Mouse (Mus musculus): ENCODE measurements at regions not wholly inside any gene's neighbourhood (a gene's known extent, or its start where the extent isn't known, plus 50 kb on each side); places are given as distances from the start of the nearest gene placed in this dataset.

DNA sequence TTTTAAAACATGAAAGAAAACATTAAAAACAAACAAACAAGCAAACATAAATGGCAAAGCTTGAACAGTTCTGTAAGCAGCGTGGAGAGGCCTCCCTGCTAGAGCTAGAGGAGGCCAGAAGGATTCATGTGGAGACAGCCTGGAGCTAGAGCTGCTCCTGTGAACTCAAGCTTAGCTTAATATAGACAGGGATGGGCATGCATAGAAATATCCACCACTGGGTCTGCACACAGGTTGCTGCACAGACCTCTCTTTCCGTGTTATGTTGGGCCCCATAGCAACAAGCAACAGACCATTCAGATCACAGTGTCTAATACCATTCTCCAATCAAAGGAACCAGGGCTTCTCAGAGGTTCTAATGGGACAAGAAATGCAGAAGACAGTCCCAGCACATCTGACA lies 122.9 kb upstream of the Magi3 start:
- DNase-seq (ENCODE audit: low spot score) = no peak

DNA sequence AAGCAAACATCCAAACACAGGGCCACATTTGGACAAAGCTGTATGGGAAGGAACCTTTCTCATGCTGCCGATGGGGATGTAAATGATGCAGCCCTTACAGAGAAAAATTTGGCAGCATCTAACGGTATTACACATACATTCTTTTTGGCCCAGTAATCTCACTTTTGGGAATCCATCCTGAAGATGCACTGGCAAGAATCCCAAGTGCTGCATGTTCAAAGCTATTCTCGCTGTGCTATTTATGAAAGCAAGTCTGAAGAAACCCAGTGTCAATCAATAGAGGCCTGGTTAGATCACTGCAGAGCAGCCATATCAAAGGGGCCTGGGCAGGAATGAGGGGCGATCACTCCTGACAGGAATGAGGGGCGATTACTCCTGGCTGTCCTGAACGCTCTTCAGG lies 122.0 kb upstream of the Magi3 start:
- no peak for DNase-seq (ENCODE audit: low spot score)

DNA sequence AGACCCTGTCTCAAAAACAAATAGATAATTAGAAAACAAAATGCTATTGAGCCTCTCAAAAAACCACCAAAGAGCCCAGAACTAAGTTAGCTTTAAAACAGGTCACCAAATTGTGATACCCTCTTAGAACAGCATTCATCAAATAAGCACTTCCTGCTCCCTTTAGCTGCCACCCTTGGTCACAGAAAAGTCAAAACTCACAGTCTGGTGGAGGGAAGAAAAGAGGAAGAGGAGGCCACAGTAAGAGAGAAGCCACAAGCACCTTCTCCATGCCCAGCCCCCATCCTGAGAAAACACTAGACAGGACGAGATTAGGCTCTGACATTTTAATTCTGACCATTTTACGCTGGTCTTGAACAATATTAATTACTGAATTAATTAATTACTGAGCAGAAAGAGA lies 120.2 kb upstream of the Magi3 start:
- DNase-seq (ENCODE audit: low spot score) = no peak

GRCm38 (mm10) chr3:104336867-104337266 lies 116.7 kb upstream of the Magi3 start:
- no peak for DNase-seq (ENCODE audit: low spot score)

- DNase-seq (ENCODE audit: low spot score) = no peak
Measured at GRCm38 (mm10) chr3:104336308-104336707, 116.1 kb upstream of the Magi3 start.

- DNase-seq (ENCODE audit: low spot score) = no peak
Measured at GRCm38 (mm10) chr3:104334760-104335159, 114.6 kb upstream of the Magi3 start.

- no peak for DNase-seq (ENCODE audit: low spot score)
Measured at GRCm38 (mm10) chr3:104333345-104333744, 113.2 kb upstream of the Magi3 start.

GRCm38 (mm10) chr3:104330646-104331045 lies 110.5 kb upstream of the Magi3 start:
- DNase-seq (ENCODE audit: low spot score) = no peak

- DNase-seq (ENCODE audit: low spot score) = no peak
Measured at GRCm38 (mm10) chr3:104327829-104328228, 107.7 kb upstream of the Magi3 start.

- no peak for DNase-seq (ENCODE audit: low spot score)
Measured at GRCm38 (mm10) chr3:104327034-104327729, 107.0 kb upstream of the Magi3 start.

GRCm38 (mm10) chr3:104322591-104322990 lies 102.4 kb upstream of the Magi3 start:
- no peak for DNase-seq (ENCODE audit: low spot score)

DNA sequence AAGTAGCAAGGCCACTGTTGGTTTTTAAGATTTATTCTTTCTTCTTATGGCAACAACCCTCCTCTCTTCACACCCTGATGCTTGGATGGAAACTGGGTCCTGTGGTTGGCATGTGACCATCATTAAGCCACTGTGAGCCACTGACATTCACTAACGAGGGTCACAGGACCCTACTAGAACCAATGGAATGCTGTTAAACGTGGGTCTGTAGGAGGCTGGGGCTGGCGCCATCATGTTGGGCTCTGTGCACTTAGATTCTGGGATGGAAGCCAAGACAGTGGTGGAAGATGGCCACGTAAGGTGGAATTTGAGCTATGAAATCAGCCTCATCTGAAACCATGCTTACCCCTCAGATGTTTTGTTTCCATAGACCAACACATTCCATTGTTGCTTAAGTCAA lies 100.2 kb upstream of the Magi3 start:
- DNase-seq (ENCODE audit: low spot score) = no peak

DNA sequence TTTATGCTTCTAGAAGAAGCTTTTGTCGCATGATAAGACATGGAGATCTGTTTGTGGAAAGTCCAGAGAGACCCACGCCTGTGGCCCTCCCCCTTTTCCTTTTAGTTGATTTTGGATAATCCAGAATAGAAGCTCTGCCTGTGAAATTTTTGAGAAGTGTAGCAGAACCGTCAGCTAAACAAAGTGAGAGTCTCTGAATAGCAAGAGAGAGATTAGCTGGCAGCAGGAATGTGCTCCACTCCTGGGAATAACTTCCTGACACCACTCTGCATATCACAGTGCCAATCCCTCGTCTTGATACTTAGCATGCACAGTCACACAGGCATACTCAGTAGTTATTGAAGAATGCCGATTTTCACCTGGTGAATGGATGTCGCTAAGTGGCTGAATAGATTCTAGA lies 99.2 kb upstream of the Magi3 start:
- DNase-seq (ENCODE audit: low spot score) = no peak

- DNase-seq (ENCODE audit: low spot score) = no peak
Measured at GRCm38 (mm10) chr3:104318911-104319310, 98.7 kb upstream of the Magi3 start.

DNA sequence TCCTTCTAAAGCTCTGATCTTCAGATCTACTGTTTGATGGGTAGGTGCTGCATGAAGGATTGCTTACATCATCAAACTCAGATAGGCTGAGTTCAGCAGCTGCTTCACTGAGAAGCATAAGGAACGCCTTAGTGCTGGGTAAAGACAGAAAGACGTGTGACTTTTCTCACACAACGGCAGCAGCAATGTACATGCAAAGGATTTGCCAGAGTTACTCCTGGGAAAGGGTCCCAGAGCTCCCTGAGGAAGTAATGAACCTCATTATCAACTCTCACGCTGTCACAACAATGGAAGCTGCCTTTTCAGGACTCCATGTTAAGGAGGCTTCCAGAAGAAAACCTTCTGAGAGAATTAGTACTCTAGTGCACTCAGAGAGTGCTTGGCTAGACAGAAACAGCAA lies 97.4 kb upstream of the Magi3 start:
- DNase-seq (ENCODE audit: low spot score) = no peak

DNA sequence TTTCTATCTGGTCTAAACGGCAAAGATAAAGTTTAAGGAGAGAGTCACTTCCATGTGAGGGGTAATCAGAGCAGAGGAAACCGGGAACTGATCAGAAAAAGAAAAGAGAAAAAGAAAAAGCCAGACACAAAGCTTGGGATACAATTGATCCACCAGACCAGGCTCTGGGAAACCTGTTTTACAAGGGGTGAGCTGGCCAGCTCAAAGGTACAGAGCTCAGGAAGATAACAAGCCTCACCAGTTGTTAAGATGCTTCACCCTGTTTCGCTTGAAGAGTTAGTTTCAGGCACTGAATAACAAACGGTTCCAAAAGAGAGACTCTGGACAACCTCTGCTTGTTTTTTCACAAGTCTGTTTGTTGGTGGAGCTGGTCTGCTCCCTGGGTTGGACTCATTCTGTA lies 92.9 kb upstream of the Magi3 start:
- DNase-seq (ENCODE audit: low spot score) = no peak

- DNase-seq (ENCODE audit: low spot score) = no peak
Measured at GRCm38 (mm10) chr3:104306961-104307360, 86.8 kb upstream of the Magi3 start.

- DNase-seq (ENCODE audit: low spot score) = no peak
Measured at GRCm38 (mm10) chr3:104305904-104306563, 85.9 kb upstream of the Magi3 start.

- no peak for DNase-seq (ENCODE audit: low spot score)
Measured at GRCm38 (mm10) chr3:104303577-104303976, 83.4 kb upstream of the Magi3 start.

- no peak for DNase-seq (ENCODE audit: low spot score)
Measured at GRCm38 (mm10) chr3:104300201-104300600, 80.0 kb upstream of the Magi3 start.

DNA sequence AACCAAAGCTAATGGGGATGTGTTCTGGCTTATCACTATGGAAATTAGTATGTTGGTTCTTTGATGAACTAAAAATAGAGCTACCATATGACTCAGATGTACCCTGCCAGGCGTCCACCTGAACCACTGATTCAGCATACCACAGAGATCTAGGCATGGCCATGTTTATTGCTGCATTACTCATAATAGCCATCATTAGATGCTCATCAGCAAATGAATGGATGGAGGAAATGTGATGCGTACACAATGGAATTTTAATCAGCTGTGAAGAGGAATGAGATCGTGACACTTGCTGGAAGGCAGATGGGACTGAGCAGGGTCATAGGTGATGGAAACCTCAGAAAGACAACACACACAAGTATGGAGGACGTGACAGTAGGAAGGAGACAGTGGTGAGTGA lies 78.7 kb upstream of the Magi3 start:
- DNase-seq (ENCODE audit: low spot score) = no peak

DNA sequence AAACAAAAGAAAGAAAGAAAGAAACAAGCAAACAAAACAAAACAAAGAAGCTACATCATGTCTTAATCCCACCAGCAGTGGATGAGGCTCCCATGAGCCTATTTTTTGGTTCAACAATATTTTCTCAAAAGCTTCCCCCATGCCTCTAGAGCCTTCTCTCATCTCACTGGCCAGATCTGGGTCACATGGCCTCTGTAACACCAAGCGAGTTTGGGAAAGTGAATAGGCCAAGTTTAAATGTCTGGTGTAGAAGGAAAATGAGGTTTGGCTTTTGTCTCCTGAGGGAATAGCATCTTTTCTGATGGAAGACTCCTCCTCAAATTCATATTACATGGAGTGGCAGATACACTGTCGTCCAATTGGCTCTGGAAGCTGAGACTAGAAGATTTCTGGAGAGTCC lies 78.2 kb upstream of the Magi3 start:
- DNase-seq (ENCODE audit: low spot score) = no peak

DNA sequence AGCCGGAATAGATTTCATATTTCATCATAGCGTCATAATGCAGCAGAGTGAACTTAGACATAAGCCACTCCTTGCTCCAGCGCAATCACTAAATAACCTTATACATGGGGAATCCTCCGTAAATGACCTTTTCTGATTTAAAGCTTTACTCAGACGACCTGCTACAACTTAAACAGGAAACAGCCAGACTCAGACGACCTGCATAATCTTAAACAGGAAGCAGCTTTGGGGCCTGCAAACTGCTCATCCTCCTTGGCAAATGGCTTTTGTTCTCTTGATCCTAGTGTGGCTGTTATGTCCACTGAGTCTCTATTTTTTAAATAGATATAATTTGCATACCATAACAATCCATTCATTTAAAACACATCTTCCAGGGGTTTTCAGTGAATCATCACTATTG lies 76.9 kb upstream of the Magi3 start:
- peak; percentile 15 for DNase-seq (ENCODE audit: low spot score)

- DNase-seq (ENCODE audit: low spot score) = no peak
Measured at GRCm38 (mm10) chr3:104295856-104296255, 75.7 kb upstream of the Magi3 start.
